Mouse (Mus musculus): ENCODE measurements around the gene Mov10. TPM values are rescaled to one million over a fixed set of nuclear protein-coding genes. Genes with fewer than 3 reads are reported as not detected.

The Mov10 gene
- polyA plus RNA-seq, 1 experiment from 2014 or later = 22.1 TPM

- Histone ChIP-seq H3K27ac (replicated peaks in 1 of 2; ENCODE audit: control insufficient read depth in 1 of 2, insufficient read depth in 1 of 2, low read depth in 2 of 2, low read length in 2 of 2) (no peak overlapping the region), H3K36me3 (ENCODE audit: control insufficient read depth, insufficient read depth, low read length) (peaks cover 19% of the 10 kb centered on the region), H3K9ac (ENCODE audit: low read length) (no peak overlapping the region), H3K4me1 (ENCODE audit: control insufficient read depth in 2 of 2, insufficient read depth in 2 of 2, low read length in 2 of 2) (peaks cover 0 to 12% of the 10 kb centered on the region in 2 experiments; a peak in 2 of 4 replicates), H3K27me3 (ENCODE audit: control insufficient read depth, insufficient read depth, low read length) (no peaks in the 10 kb centered on the region), H3K4me2 (ENCODE audit: low read length) (no peak overlapping the region), H3K4me3 (ENCODE audit: control insufficient read depth in 1 of 2, insufficient read depth in 1 of 2, low read depth in 1 of 2, low read length in 2 of 2) (no peak overlapping the region), H3K9me3 (ENCODE audit: control insufficient read depth, low read length) (no peaks in the 10 kb centered on the region)
- ATAC-seq (ENCODE audit: insufficient number of reproducible peaks, insufficient read depth, low FRiP score, low read depth) = no peak
Observed at GRCm38 (mm10) chr3:104854866-104855265, 36.5 kb upstream of the Mov10 start.

GRCm38 (mm10) chr3:104854465-104854864 is 36.1 kb upstream of the Mov10 start:
- whole genome bisulfite sequencing = 96% methylated on average over 1 of the region's 1 CpGs
- Histone ChIP-seq H3K4me3 (ENCODE audit: control insufficient read depth in 1 of 2, insufficient read depth in 1 of 2, low read depth in 1 of 2, low read length in 2 of 2) (no peak overlapping the region), H3K36me3 (ENCODE audit: control insufficient read depth, insufficient read depth, low read length) (peaks cover 19% of the 10 kb centered on the region)

GRCm38 (mm10) chr3:104846601-104847000 is 28.2 kb upstream of the Mov10 start:
- H3K9ac ChIP-seq (ENCODE audit: low read length) = no peak overlapping the region
- H3K27me3 ChIP-seq (ENCODE audit: control insufficient read depth, insufficient read depth, low read length) = no peaks in the 10 kb centered on the region
- peaks cover 50% of the 10 kb centered on the region for H3K36me3 ChIP-seq (ENCODE audit: control insufficient read depth, insufficient read depth, low read length)
- no peak overlapping the region for H3K27ac ChIP-seq (replicated peaks in 1 of 2; ENCODE audit: control insufficient read depth in 1 of 2, insufficient read depth in 1 of 2, low read depth in 2 of 2, low read length in 2 of 2)
- no peaks in the 10 kb centered on the region for H3K9me3 ChIP-seq (ENCODE audit: control insufficient read depth, low read length)
- no peak overlapping the region for H3K4me2 ChIP-seq (ENCODE audit: low read length)
- WGBS = 79% methylated on average over 4 of the region's 4 CpGs
- no peak overlapping the region for H3K4me3 ChIP-seq (ENCODE audit: control insufficient read depth in 1 of 2, insufficient read depth in 1 of 2, low read depth in 1 of 2, low read length in 2 of 2)
- ATAC-seq (ENCODE audit: insufficient number of reproducible peaks, insufficient read depth, low FRiP score, low read depth) = no peak
- no peaks in the 10 kb centered on the region for H3K4me1 ChIP-seq (ENCODE audit: control insufficient read depth in 2 of 2, insufficient read depth in 2 of 2, low read length in 2 of 2)

More at GRCm38 (mm10) chr3:104854465-104854864, 36.1 kb upstream of the Mov10 start:
- Histone ChIP-seq H3K27me3 (ENCODE audit: control insufficient read depth, insufficient read depth, low read length) (no peaks in the 10 kb centered on the region), H3K4me1 (ENCODE audit: control insufficient read depth in 2 of 2, insufficient read depth in 2 of 2, low read length in 2 of 2) (peaks cover 0 to 9% of the 10 kb centered on the region in 2 experiments; a peak in 2 of 4 replicates), H3K4me2 (ENCODE audit: low read length) (no peak overlapping the region), H3K9me3 (ENCODE audit: control insufficient read depth, low read length) (no peaks in the 10 kb centered on the region), H3K27ac (replicated peaks in 1 of 2; ENCODE audit: control insufficient read depth in 1 of 2, insufficient read depth in 1 of 2, low read depth in 2 of 2, low read length in 2 of 2) (no peak overlapping the region), H3K9ac (ENCODE audit: low read length) (no peak overlapping the region)
- ATAC-seq (ENCODE audit: insufficient number of reproducible peaks, insufficient read depth, low FRiP score, low read depth) = no peak

- H3K27ac ChIP-seq (replicated peaks in 1 of 2; ENCODE audit: control insufficient read depth in 1 of 2, insufficient read depth in 1 of 2, low read depth in 2 of 2, low read length in 2 of 2) = no peak overlapping the region
- no peak for ATAC-seq (ENCODE audit: insufficient number of reproducible peaks, insufficient read depth, low FRiP score, low read depth)
- no peak overlapping the region for H3K9ac ChIP-seq (ENCODE audit: low read length)
- H3K4me2 ChIP-seq (ENCODE audit: low read length) = no peak overlapping the region
- no peaks in the 10 kb centered on the region for H3K27me3 ChIP-seq (ENCODE audit: control insufficient read depth, insufficient read depth, low read length)
- H3K36me3 ChIP-seq (ENCODE audit: control insufficient read depth, insufficient read depth, low read length) = peaks cover 83% of the 10 kb centered on the region
- no peaks in the 10 kb centered on the region for H3K9me3 ChIP-seq (ENCODE audit: control insufficient read depth, low read length)
- H3K4me1 ChIP-seq (ENCODE audit: control insufficient read depth in 2 of 2, insufficient read depth in 2 of 2, low read length in 2 of 2) = peaks cover 0 to 5% of the 10 kb centered on the region in 2 experiments; a peak in 1 of 4 replicates
- 95% methylated on average over 5 of the region's 5 CpGs for WGBS
- H3K4me3 ChIP-seq (ENCODE audit: control insufficient read depth in 1 of 2, insufficient read depth in 1 of 2, low read depth in 1 of 2, low read length in 2 of 2) = no peak overlapping the region
Observed at GRCm38 (mm10) chr3:104841049-104841448, 22.7 kb upstream of the Mov10 start.

- WGBS = 90% methylated on average over 3 of the region's 3 CpGs
- H3K4me3 ChIP-seq (ENCODE audit: control insufficient read depth in 1 of 2, insufficient read depth in 1 of 2, low read depth in 1 of 2, low read length in 2 of 2) = no peak overlapping the region
- no peak overlapping the region for H3K9ac ChIP-seq (ENCODE audit: low read length)
- no peak overlapping the region for H3K27ac ChIP-seq (replicated peaks in 1 of 2; ENCODE audit: control insufficient read depth in 1 of 2, insufficient read depth in 1 of 2, low read depth in 2 of 2, low read length in 2 of 2)
- H3K36me3 ChIP-seq (ENCODE audit: control insufficient read depth, insufficient read depth, low read length) = peaks cover 89% of the 10 kb centered on the region
- no peak overlapping the region for H3K4me2 ChIP-seq (ENCODE audit: low read length)
- no peak for ATAC-seq (ENCODE audit: insufficient number of reproducible peaks, insufficient read depth, low FRiP score, low read depth)
- H3K27me3 ChIP-seq (ENCODE audit: control insufficient read depth, insufficient read depth, low read length) = no peaks in the 10 kb centered on the region
- no peaks in the 10 kb centered on the region for H3K9me3 ChIP-seq (ENCODE audit: control insufficient read depth, low read length)
- H3K4me1 ChIP-seq (ENCODE audit: control insufficient read depth in 2 of 2, insufficient read depth in 2 of 2, low read length in 2 of 2) = peaks cover 0 to 5% of the 10 kb centered on the region in 2 experiments; a peak in 1 of 4 replicates
Observed at GRCm38 (mm10) chr3:104835797-104836196, 17.4 kb upstream of the Mov10 start.

- ATAC-seq (ENCODE audit: insufficient number of reproducible peaks, insufficient read depth, low FRiP score, low read depth) = no peak
- H3K27ac ChIP-seq (replicated peaks in 1 of 2; ENCODE audit: control insufficient read depth in 1 of 2, insufficient read depth in 1 of 2, low read depth in 2 of 2, low read length in 2 of 2) = no peak overlapping the region
- H3K4me1 ChIP-seq (ENCODE audit: control insufficient read depth in 2 of 2, insufficient read depth in 2 of 2, low read length in 2 of 2) = peaks cover 4 to 21% of the 10 kb centered on the region in 2 experiments; a peak in 3 of 4 replicates
- no peaks in the 10 kb centered on the region for H3K27me3 ChIP-seq (ENCODE audit: control insufficient read depth, insufficient read depth, low read length)
- H3K9me3 ChIP-seq (ENCODE audit: control insufficient read depth, low read length) = no peaks in the 10 kb centered on the region
- H3K36me3 ChIP-seq (ENCODE audit: control insufficient read depth, insufficient read depth, low read length) = peaks cover 41% of the 10 kb centered on the region
- no peak overlapping the region for H3K4me2 ChIP-seq (ENCODE audit: low read length)
- no peak overlapping the region for H3K4me3 ChIP-seq (ENCODE audit: control insufficient read depth in 1 of 2, insufficient read depth in 1 of 2, low read depth in 1 of 2, low read length in 2 of 2)
- WGBS = 83% methylated on average over 3 of the region's 3 CpGs
- no peak overlapping the region for H3K9ac ChIP-seq (ENCODE audit: low read length)
Observed at GRCm38 (mm10) chr3:104822413-104822812, 4.0 kb upstream of the Mov10 start.

- H3K4me1 ChIP-seq (ENCODE audit: control insufficient read depth in 2 of 2, insufficient read depth in 2 of 2, low read length in 2 of 2) = peaks cover 5 to 38% of the 10 kb centered on the region in 2 experiments
- peak overlapping the region; percentile 68 to 96 for H3K27ac ChIP-seq (replicated peaks in 1 of 2; ENCODE audit: control insufficient read depth in 1 of 2, insufficient read depth in 1 of 2, low read depth in 2 of 2, low read length in 2 of 2)
- no peak overlapping the region for H3K9ac ChIP-seq (ENCODE audit: low read length)
- H3K4me2 ChIP-seq (ENCODE audit: low read length) = no peak overlapping the region
- H3K4me3 ChIP-seq (ENCODE audit: control insufficient read depth in 1 of 2, insufficient read depth in 1 of 2, low read depth in 1 of 2, low read length in 2 of 2) = no peak overlapping the region
- ATAC-seq (ENCODE audit: insufficient number of reproducible peaks, insufficient read depth, low FRiP score, low read depth) = no peak
- WGBS = 61% methylated on average over 1 of the region's 1 CpGs
- H3K27me3 ChIP-seq (ENCODE audit: control insufficient read depth, insufficient read depth, low read length) = no peaks in the 10 kb centered on the region
- H3K36me3 ChIP-seq (ENCODE audit: control insufficient read depth, insufficient read depth, low read length) = peaks cover 23% of the 10 kb centered on the region
- no peaks in the 10 kb centered on the region for H3K9me3 ChIP-seq (ENCODE audit: control insufficient read depth, low read length)
Observed at GRCm38 (mm10) chr3:104820426-104820825, 2.1 kb upstream of the Mov10 start.

- H3K27ac ChIP-seq (replicated peaks in 1 of 2; ENCODE audit: control insufficient read depth in 1 of 2, insufficient read depth in 1 of 2, low read depth in 2 of 2, low read length in 2 of 2) = peak overlapping the region; percentile 87 to 96
- peak overlapping the region; percentile 97 for H3K9ac ChIP-seq (ENCODE audit: low read length)
- H3K4me3 ChIP-seq (ENCODE audit: control insufficient read depth in 1 of 2, insufficient read depth in 1 of 2, low read depth in 1 of 2, low read length in 2 of 2) = peak overlapping the region; percentile 68 to 94
- H3K27me3 ChIP-seq (ENCODE audit: control insufficient read depth, insufficient read depth, low read length) = no peaks in the 10 kb centered on the region
- H3K9me3 ChIP-seq (ENCODE audit: control insufficient read depth, low read length) = no peaks in the 10 kb centered on the region
- WGBS = 4% methylated on average over 3 of the region's 3 CpGs
- peak overlapping the region; percentile 78 for H3K4me2 ChIP-seq (ENCODE audit: low read length)
- no peak for ATAC-seq (ENCODE audit: insufficient number of reproducible peaks, insufficient read depth, low FRiP score, low read depth)
- peaks cover 5 to 40% of the 10 kb centered on the region in 2 experiments for H3K4me1 ChIP-seq (ENCODE audit: control insufficient read depth in 2 of 2, insufficient read depth in 2 of 2, low read length in 2 of 2)
- H3K36me3 ChIP-seq (ENCODE audit: control insufficient read depth, insufficient read depth, low read length) = peaks cover 16% of the 10 kb centered on the region
Observed at GRCm38 (mm10) chr3:104818749-104819134, 379 bp upstream of the Mov10 start.

All from heart, embryonic 14.5 days (tissue).